Mouse (Mus musculus) lung, postnatal 0 days (tissue): ENCODE measurements around the gene Il34.

Experiments
- CTCF ChIP-seq: IDR thresholded peaks from 2 replicates; pipeline ENCODE4 v1.5.1; 2016; ENCODE audit warnings: antibody characterized with exemption, mild to moderate bottlenecking
- EP300 ChIP-seq: IDR thresholded peaks from 2 replicates; pipeline ENCODE4 v1.6.1; 2016; ENCODE audit warnings: antibody characterized with exemption, mild to moderate bottlenecking, control low read depth

- TF ChIP-seq CTCF (no peak), EP300 (no peak)
These were observed 110.9 kb downstream of the Il34 start for GRCm38 (mm10) chr8:110694826-110695225.
